Comparison of ENCODE assay signal across 8 mouse cellular contexts in the genomic region with DNA sequence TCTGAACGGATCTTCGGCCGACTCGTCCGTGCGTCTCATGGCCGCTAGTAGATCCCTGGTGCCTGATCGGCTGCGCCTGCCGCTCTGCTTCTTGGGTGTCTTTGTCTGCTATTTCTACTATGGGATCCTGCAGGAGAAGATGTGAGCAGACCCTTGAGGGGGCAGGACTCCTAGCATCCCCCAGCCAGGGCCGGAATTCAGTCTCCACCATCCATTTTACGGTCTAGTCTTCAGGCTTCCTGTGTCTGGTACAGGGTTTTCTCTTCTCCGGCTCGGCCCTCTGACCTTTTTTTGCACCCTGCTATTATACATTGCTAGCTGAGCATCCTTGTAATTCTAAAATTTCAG. TPM values are rescaled to one million over a fixed set of nuclear protein-coding genes. Genes with fewer than 3 reads are reported as not detected.
DNase-seq lines count a peak whose midpoint lies in the region; ATAC-seq and TF ChIP-seq lines count a peak whose summit lies in the region.

No protein-coding gene starts in this region.

- H3K9me3 ChIP-seq in embryonic facial prominence, embryonic 10.5 days = no peaks in the 10 kb centered on the region
- no peaks in the 10 kb centered on the region for H3K9me3 ChIP-seq in hindbrain, postnatal 0 days (ENCODE audit: low read length)
- no peaks in the 10 kb centered on the region for H3K9me3 ChIP-seq in midbrain, postnatal 0 days (ENCODE audit: low read length)

- ATAC-seq in hindbrain, postnatal 0 days = peak; percentile 28
- peak; percentile 29; the same call in 1 of the 2 replicates for ATAC-seq in midbrain, postnatal 0 days (ENCODE audit: low FRiP score)
- no peak; the same call in none of the 2 replicates for ATAC-seq in erythroid progenitor cell, adult 5-6 weeks (replicated peaks; ENCODE audit: low FRiP score, poor library complexity, severe bottlenecking)

- peaks cover 61% of the 10 kb centered on the region for H3K36me3 ChIP-seq in embryonic facial prominence, embryonic 10.5 days (replicated peaks)
- H3K36me3 ChIP-seq in hindbrain, postnatal 0 days (ENCODE audit: insufficient read depth, low read length) = peaks cover 27% of the 10 kb centered on the region; the same call in 1 of the 2 replicates
- peaks cover 32% of the 10 kb centered on the region for H3K36me3 ChIP-seq in midbrain, postnatal 0 days (ENCODE audit: insufficient read depth, low read length)

- H3K27me3 ChIP-seq in embryonic facial prominence, embryonic 10.5 days (replicated peaks; ENCODE audit: low read depth, poor library complexity, severe bottlenecking) = no peaks in the 10 kb centered on the region
- no peaks in the 10 kb centered on the region for H3K27me3 ChIP-seq in hindbrain, postnatal 0 days (ENCODE audit: insufficient read depth, low read length)
- no peaks in the 10 kb centered on the region for H3K27me3 ChIP-seq in midbrain, postnatal 0 days (ENCODE audit: insufficient read depth, low read length)

- H3K4me1 ChIP-seq in embryonic facial prominence, embryonic 10.5 days = peaks cover 13% of the 10 kb centered on the region
- no peaks in the 10 kb centered on the region; the same call in 1 of the 2 replicates for H3K4me1 ChIP-seq in hindbrain, postnatal 0 days (ENCODE audit: insufficient read depth, low read length)
- peaks cover 3% of the 10 kb centered on the region; the same call in 1 of the 2 replicates for H3K4me1 ChIP-seq in midbrain, postnatal 0 days (ENCODE audit: insufficient read depth, low read length)

- TF ChIP-seq CTCF in layer of hippocampus, adult 2 months (conservative IDR thresholded peaks at IDR 0.05) = no peak
- no peak for TF ChIP-seq CTCF in hindbrain, postnatal 0 days (IDR thresholded peaks at IDR 0.05; ENCODE audit: low read depth)
- no peak for TF ChIP-seq CTCF in midbrain, postnatal 0 days (IDR thresholded peaks at IDR 0.05)

- H3K9ac ChIP-seq in hindbrain, postnatal 0 days (replicated peaks; ENCODE audit: low read length) = peak overlapping the region; percentile 91
- H3K9ac ChIP-seq in midbrain, postnatal 0 days (replicated peaks; ENCODE audit: low read length, poor library complexity, severe bottlenecking) = peak overlapping the region; percentile 82

- DNase-seq in layer of hippocampus, adult 2 months (ENCODE audit: low spot score in 2 of 2) = no peak
- no peak for DNase-seq in layer of hippocampus, postnatal 10 days (ENCODE audit: low spot score in 2 of 2)
- DNase-seq in embryonic facial prominence, embryonic 10.5 days (ENCODE audit: low spot score) = no peak
- no peak for DNase-seq in hindbrain, postnatal 0 days (ENCODE audit: low spot score)
- DNase-seq in midbrain, postnatal 0 days (ENCODE audit: low spot score) = no peak
- no peak for DNase-seq in adrenal gland, postnatal 4 days (ENCODE audit: low spot score in 2 of 2)
- no peak for DNase-seq in ovary, postnatal 14 days (ENCODE audit: low spot score)

- peak overlapping the region; percentile 100 for H3K27ac ChIP-seq in layer of hippocampus, adult 2 months
- peak overlapping the region; percentile 99 for H3K27ac ChIP-seq in embryonic facial prominence, embryonic 10.5 days (replicated peaks)
- H3K27ac ChIP-seq in hindbrain, postnatal 0 days = peak overlapping the region; percentile 89
- H3K27ac ChIP-seq in midbrain, postnatal 0 days (ENCODE audit: low read depth, low read length) = peak overlapping the region; percentile 92

- WGBS in embryonic facial prominence, embryonic 10.5 days = under 1% methylated on average over 14 of the region's 14 CpGs
- WGBS in hindbrain, postnatal 0 days = 0% methylated on average over 14 of the region's 14 CpGs
- 0% methylated on average over 14 of the region's 14 CpGs for WGBS in midbrain, postnatal 0 days

- H3K4me3 ChIP-seq in layer of hippocampus, adult 2 months = peak overlapping the region; percentile 96
- H3K4me3 ChIP-seq in embryonic facial prominence, embryonic 10.5 days = peak overlapping the region; percentile 94
- H3K4me3 ChIP-seq in hindbrain, postnatal 0 days (ENCODE audit: low read length) = peak overlapping the region; percentile 93
- H3K4me3 ChIP-seq in midbrain, postnatal 0 days (ENCODE audit: low read depth, low read length) = peak overlapping the region; percentile 63

- peak overlapping the region; percentile 66 for H3K4me2 ChIP-seq in hindbrain, postnatal 0 days (ENCODE audit: low read depth, low read length)
- H3K4me2 ChIP-seq in midbrain, postnatal 0 days (ENCODE audit: low read depth, low read length, poor library complexity, severe bottlenecking) = peak overlapping the region; percentile 53

RNA-seq across cellular contexts. Expression of a gene that starts 0.5 kb away (rescaled TPM):
- 10 to 100 TPM; 64.4 to 69.2 TPM for total RNA-seq in layer of hippocampus, adult 2 months (2021)
- total RNA-seq in layer of hippocampus, postnatal 10 days (2021) = 10 to 100 TPM; 75.0 to 81.6 TPM
- 116 and 122 TPM in 2 replicates for polyA plus RNA-seq in embryonic facial prominence, embryonic 10.5 days (2016; fragmentation: Nextera tagmentation; extraction: Ambion mirVana)
- total RNA-seq in hindbrain, postnatal 0 days (2014; rRNA removed) = 107 and 109 TPM in 2 replicates
- polyA plus RNA-seq in hindbrain, postnatal 0 days (2015; fragmentation: Nextera tagmentation; extraction: Ambion mirVana) = 158 and 159 TPM in 2 replicates
- total RNA-seq in midbrain, postnatal 0 days (2014; rRNA removed) = 92.4 and 99.1 TPM in 2 replicates
- polyA plus RNA-seq in midbrain, postnatal 0 days (2015; fragmentation: Nextera tagmentation; extraction: Ambion mirVana) = 154 and 168 TPM in 2 replicates
- 10 to 100 TPM; 64.7 to 71.1 TPM for total RNA-seq in adrenal gland, postnatal 4 days (2021)
- 35.0 and 42.3 TPM in 2 replicates for total RNA-seq in erythroid progenitor cell, adult 5-6 weeks (2015; ENCODE audit: low replicate concordance)
- total RNA-seq in erythroid progenitor cell, adult 5-6 weeks (2017; ENCODE audit: low replicate concordance) = 38.7 and 50.4 TPM in 2 replicates

RNA-seq across cellular contexts. Expression of a gene that starts 28.9 kb away (rescaled TPM):
- 100 to 1,000 TPM; 170 to 176 TPM for total RNA-seq in layer of hippocampus, adult 2 months (2021)
- total RNA-seq in layer of hippocampus, postnatal 10 days (2021) = 100 to 1,000 TPM; 132 to 137 TPM
- polyA plus RNA-seq in embryonic facial prominence, embryonic 10.5 days (2016; fragmentation: Nextera tagmentation; extraction: Ambion mirVana) = 135 TPM in 2 replicates
- total RNA-seq in hindbrain, postnatal 0 days (2014; rRNA removed) = 49.8 and 51.1 TPM in 2 replicates
- 210 and 212 TPM in 2 replicates for polyA plus RNA-seq in hindbrain, postnatal 0 days (2015; fragmentation: Nextera tagmentation; extraction: Ambion mirVana)
- 54.3 and 66.5 TPM in 2 replicates for total RNA-seq in midbrain, postnatal 0 days (2014; rRNA removed)
- 192 and 231 TPM in 2 replicates for polyA plus RNA-seq in midbrain, postnatal 0 days (2015; fragmentation: Nextera tagmentation; extraction: Ambion mirVana)
- total RNA-seq in adrenal gland, postnatal 4 days (2021) = 100 to 1,000 TPM; 122 to 124 TPM
- 57.3 and 75.5 TPM in 2 replicates for total RNA-seq in erythroid progenitor cell, adult 5-6 weeks (2015; ENCODE audit: low replicate concordance)
- total RNA-seq in erythroid progenitor cell, adult 5-6 weeks (2017; ENCODE audit: low replicate concordance) = 61.7 and 70.0 TPM in 2 replicates

RNA-seq across cellular contexts. Expression of a gene that starts 48.1 kb away (rescaled TPM):
- 1 to 10 TPM; 4.1 to 6.0 TPM for total RNA-seq in layer of hippocampus, adult 2 months (2021)
- total RNA-seq in layer of hippocampus, postnatal 10 days (2021) = 1 to 10 TPM; 5.8 to 6.5 TPM
- polyA plus RNA-seq in embryonic facial prominence, embryonic 10.5 days (2016; fragmentation: Nextera tagmentation; extraction: Ambion mirVana) = 10.9 and 11.9 TPM in 2 replicates
- total RNA-seq in hindbrain, postnatal 0 days (2014; rRNA removed) = 5.6 and 10.7 TPM in 2 replicates
- 1.9 and 2.8 TPM in 2 replicates for polyA plus RNA-seq in hindbrain, postnatal 0 days (2015; fragmentation: Nextera tagmentation; extraction: Ambion mirVana)
- total RNA-seq in midbrain, postnatal 0 days (2014; rRNA removed) = 5.3 and 6.1 TPM in 2 replicates
- 1.1 and 1.6 TPM in 2 replicates for polyA plus RNA-seq in midbrain, postnatal 0 days (2015; fragmentation: Nextera tagmentation; extraction: Ambion mirVana)
- 10 to 100 TPM; 21.9 to 27.8 TPM for total RNA-seq in adrenal gland, postnatal 4 days (2021)
- 340 and 347 TPM in 2 replicates for total RNA-seq in erythroid progenitor cell, adult 5-6 weeks (2015; ENCODE audit: low replicate concordance)
- 282 and 287 TPM in 2 replicates for total RNA-seq in erythroid progenitor cell, adult 5-6 weeks (2017; ENCODE audit: low replicate concordance)

Comparison
In these comparisons a context has a peak if more than half of its experiments do, and no peak if none do; other contexts are left out.
1. RNA of a gene that starts 48.1 kb away (total RNA-seq): 282 to 347 TPM in erythroid progenitor cell, adult 5-6 weeks; 21.9 to 27.8 TPM in adrenal gland, postnatal 4 days, 5.6 to 10.7 TPM in hindbrain, postnatal 0 days, 5.8 to 6.5 TPM in layer of hippocampus, postnatal 10 days, 5.3 to 6.1 TPM in midbrain, postnatal 0 days and 4.1 to 6.0 TPM in layer of hippocampus, adult 2 months; every median in the first group is over 4 times any median in the second.
2. Peak in every context shown above with its lines, with median percentiles within 50 percentile points of each other: H3K27ac ChIP-seq and H3K4me3 ChIP-seq.